Mouse (Mus musculus) liver, embryonic 12.5 days (tissue): Measurements from ENCODE around the gene Sstr2. TPM values are rescaled to one million over a fixed set of nuclear protein-coding genes. Genes with fewer than 3 reads are reported as not detected.

Experiments
- ATAC-seq: fragments of 200-750 bp; cut with Nextera tagmentation; 2 replicates; pipeline ENCODE4 v1.8.0; 2017; ENCODE audit warnings: moderate number of reproducible peaks, mild to moderate bottlenecking, moderate library complexity
- H3K27ac ChIP-seq: fragments of 300-500 bp; sonication (generic); 2 replicates; pipeline ENCODE4 v1.5.1; 2016; ENCODE audit warnings: mild to moderate bottlenecking
- H3K27me3 ChIP-seq: fragments of 300-500 bp; sonication (generic); replicated peaks from 2 replicates; pipeline ENCODE4 v1.6.1; 2016; ENCODE audit warnings: mild to moderate bottlenecking, moderate library complexity
- H3K36me3 ChIP-seq: fragments of 300-500 bp; sonication (generic); 2 replicates; pipeline ENCODE4 v1.6.1; 2016; ENCODE audit warnings: mild to moderate bottlenecking, moderate library complexity
- H3K4me1 ChIP-seq: fragments of 300-500 bp; sonication (generic); 2 replicates; pipeline ENCODE4 v1.6.1; 2016
- H3K4me2 ChIP-seq: fragments of 300-500 bp; sonication (generic); 2 replicates; pipeline ENCODE4 v1.6.1; 2016; ENCODE audit warnings: mild to moderate bottlenecking, moderate library complexity
- H3K4me3 ChIP-seq: fragments of 300-500 bp; sonication (generic); 2 replicates; pipeline ENCODE4 v1.5.1; 2016; ENCODE audit warnings: mild to moderate bottlenecking, moderate library complexity
- H3K9ac ChIP-seq: fragments of 300-500 bp; sonication (generic); 2 replicates; pipeline ENCODE4 v1.6.1; 2016; ENCODE audit warnings: mild to moderate bottlenecking, moderate library complexity
- H3K9me3 ChIP-seq: fragments of 300-500 bp; sonication (generic); replicated peaks from 2 replicates; pipeline ENCODE4 v1.6.1; 2016; ENCODE audit warnings: mild to moderate bottlenecking, moderate library complexity
- WGBS: fragments of 180-500 bp; shearing (Covaris S2); methylation state at CpG from one replicate; pipeline ENCODE4 v1.1.7; 2016; ENCODE audit not compliant: insufficient replicate concordance; 5-methylcytosine and 5-hydroxymethylcytosine counted together
- polyA plus RNA-seq: library from polyadenylated mRNA; unstranded; fragments of >200 nt; fragmentation: Nextera tagmentation; extraction: Ambion mirVana; gene quantifications from 2 replicates; pipeline ENCODE4 v1.2.1, GENCODE M21; 2016

The Sstr2 gene
- polyA plus RNA-seq, 1 experiment from 2014 or later = 2.7 TPM

- Histone ChIP-seq H3K9me3 (no peaks in the 10 kb centered on the region), H3K9ac (no peak overlapping the region), H3K27ac (no peak overlapping the region), H3K4me2 (no peak overlapping the region), H3K27me3 (no peaks in the 10 kb centered on the region), H3K36me3 (peaks cover 98% of the 10 kb centered on the region), H3K4me1 (peaks cover 4% of the 10 kb centered on the region; the same call in 1 of the 2 replicates), H3K4me3 (no peak overlapping the region)
- 92% methylated on average over 11 of the region's 11 CpGs for WGBS
- no peak for ATAC-seq
Observed at GRCm38 (mm10) chr11:113660940-113661339, 41.8 kb downstream of the Sstr2 start.

GRCm38 (mm10) chr11:113661835-113662351 lies 42.8 kb downstream of the Sstr2 start:
- Histone ChIP-seq H3K4me2 (no peak overlapping the region), H3K27ac (no peak overlapping the region), H3K9ac (no peak overlapping the region), H3K4me3 (no peak overlapping the region), H3K9me3 (no peaks in the 10 kb centered on the region), H3K36me3 (peaks cover 93% of the 10 kb centered on the region), H3K4me1 (peaks cover 13% of the 10 kb centered on the region), H3K27me3 (no peaks in the 10 kb centered on the region)
- no peak for ATAC-seq
- WGBS = 84% methylated on average over 18 of the region's 18 CpGs

- H3K4me1 ChIP-seq = peaks cover 37% of the 10 kb centered on the region
- H3K4me3 ChIP-seq = no peak overlapping the region
- H3K27me3 ChIP-seq = no peaks in the 10 kb centered on the region
- ATAC-seq = no peak
- no peak overlapping the region for H3K4me2 ChIP-seq
- 81% methylated on average over 2 of the region's 2 CpGs for WGBS
- peaks cover 93% of the 10 kb centered on the region for H3K36me3 ChIP-seq
- H3K27ac ChIP-seq = no peak overlapping the region
- no peak overlapping the region for H3K9ac ChIP-seq
- no peaks in the 10 kb centered on the region for H3K9me3 ChIP-seq
Observed at GRCm38 (mm10) chr11:113664279-113664678, 45.1 kb downstream of the Sstr2 start.

GRCm38 (mm10) chr11:113666205-113666604 lies 47.1 kb downstream of the Sstr2 start:
- Histone ChIP-seq H3K4me1 (peaks cover 54% of the 10 kb centered on the region), H3K27me3 (no peaks in the 10 kb centered on the region), H3K27ac (peak overlapping the region; percentile 84), H3K9ac (peak overlapping the region; percentile 43; the same call in 1 of the 2 replicates), H3K4me2 (peak overlapping the region; percentile 61), H3K9me3 (no peaks in the 10 kb centered on the region), H3K4me3 (peak overlapping the region; percentile 19; the same call in 1 of the 2 replicates), H3K36me3 (peaks cover 92% of the 10 kb centered on the region)
- WGBS = 44% methylated on average over 6 of the region's 6 CpGs
- ATAC-seq = peak; percentile 72

- peak overlapping the region; percentile 61 for H3K4me2 ChIP-seq
- ATAC-seq = peak; percentile 44
- peak overlapping the region; percentile 43; the same call in 1 of the 2 replicates for H3K9ac ChIP-seq
- H3K9me3 ChIP-seq = no peaks in the 10 kb centered on the region
- H3K4me1 ChIP-seq = peaks cover 59% of the 10 kb centered on the region
- H3K27me3 ChIP-seq = no peaks in the 10 kb centered on the region
- 37% methylated on average over 10 of the region's 10 CpGs for WGBS
- peak overlapping the region; percentile 19; the same call in 1 of the 2 replicates for H3K4me3 ChIP-seq
- H3K27ac ChIP-seq = peak overlapping the region; percentile 84
- peaks cover 92% of the 10 kb centered on the region for H3K36me3 ChIP-seq
Observed at GRCm38 (mm10) chr11:113666648-113667047, 47.5 kb downstream of the Sstr2 start.

- no peaks in the 10 kb centered on the region for H3K27me3 ChIP-seq
- peak overlapping the region; percentile 61 for H3K4me2 ChIP-seq
- H3K9ac ChIP-seq = 0 out of 2 replicates have a peak overlapping the region, but pooled peaks have one; percentile 0
- peaks cover 59% of the 10 kb centered on the region for H3K4me1 ChIP-seq
- H3K27ac ChIP-seq = peak overlapping the region; percentile 84
- 71% methylated on average over 2 of the region's 2 CpGs for WGBS
- peaks cover 92% of the 10 kb centered on the region for H3K36me3 ChIP-seq
- no peak overlapping the region for H3K4me3 ChIP-seq
- no peaks in the 10 kb centered on the region for H3K9me3 ChIP-seq
- no peak for ATAC-seq
Observed at GRCm38 (mm10) chr11:113667122-113667521, 48.0 kb downstream of the Sstr2 start.

- no peak for ATAC-seq
Observed at GRCm38 (mm10) chr11:113667704-113668103, 48.6 kb downstream of the Sstr2 start.

GRCm38 (mm10) chr11:113668857-113669256 lies 49.7 kb downstream of the Sstr2 start:
- Histone ChIP-seq H3K9me3 (no peaks in the 10 kb centered on the region), H3K9ac (no peak overlapping the region), H3K36me3 (peaks cover 92% of the 10 kb centered on the region), H3K4me2 (no peak overlapping the region), H3K27ac (peak overlapping the region; percentile 84; the same call in 1 of the 2 replicates), H3K4me1 (peaks cover 69% of the 10 kb centered on the region), H3K4me3 (no peak overlapping the region), H3K27me3 (no peaks in the 10 kb centered on the region)
- ATAC-seq = no peak
- WGBS = 83% methylated on average over 5 of the region's 5 CpGs

More at GRCm38 (mm10) chr11:113667704-113668103, 48.6 kb downstream of the Sstr2 start:
- WGBS = 73% methylated on average over 4 of the region's 4 CpGs
- Histone ChIP-seq H3K9ac (peak overlapping the region; percentile 23; the same call in 1 of the 2 replicates), H3K27ac (peak overlapping the region; percentile 84), H3K36me3 (peaks cover 92% of the 10 kb centered on the region), H3K27me3 (no peaks in the 10 kb centered on the region), H3K4me2 (no peak overlapping the region), H3K4me1 (peaks cover 64% of the 10 kb centered on the region), H3K9me3 (no peaks in the 10 kb centered on the region), H3K4me3 (no peak overlapping the region)

- no peak overlapping the region for H3K4me3 ChIP-seq
- ATAC-seq = peak; percentile 22; the same call in 1 of the 2 replicates
- 37% methylated on average over 4 of the region's 4 CpGs for WGBS
- H3K36me3 ChIP-seq = peaks cover 92% of the 10 kb centered on the region
- no peaks in the 10 kb centered on the region for H3K27me3 ChIP-seq
- H3K27ac ChIP-seq = peak overlapping the region; percentile 20; the same call in 1 of the 2 replicates
- peaks cover 69% of the 10 kb centered on the region for H3K4me1 ChIP-seq
- peak overlapping the region; percentile 31; the same call in 1 of the 2 replicates for H3K9ac ChIP-seq
- H3K9me3 ChIP-seq = no peaks in the 10 kb centered on the region
- no peak overlapping the region for H3K4me2 ChIP-seq
Observed at GRCm38 (mm10) chr11:113669711-113670110, 50.6 kb downstream of the Sstr2 start.

- H3K27me3 ChIP-seq = no peaks in the 10 kb centered on the region
- no peak overlapping the region for H3K4me3 ChIP-seq
- H3K4me2 ChIP-seq = no peak overlapping the region
- ATAC-seq = no peak
- no peaks in the 10 kb centered on the region for H3K9me3 ChIP-seq
- H3K36me3 ChIP-seq = peaks cover 99% of the 10 kb centered on the region
- 91% methylated on average over 4 of the region's 4 CpGs for WGBS
- no peak overlapping the region; the same call in 1 of the 2 replicates for H3K9ac ChIP-seq
- H3K27ac ChIP-seq = no peak overlapping the region
- H3K4me1 ChIP-seq = peaks cover 54% of the 10 kb centered on the region
Observed at GRCm38 (mm10) chr11:113673614-113674013, 54.5 kb downstream of the Sstr2 start.

- Histone ChIP-seq H3K9ac (no peak overlapping the region), H3K4me2 (no peak overlapping the region), H3K27ac (no peak overlapping the region), H3K27me3 (no peaks in the 10 kb centered on the region), H3K4me1 (peaks cover 54% of the 10 kb centered on the region), H3K4me3 (no peak overlapping the region), H3K9me3 (no peaks in the 10 kb centered on the region), H3K36me3 (peaks cover 94% of the 10 kb centered on the region)
- ATAC-seq = no peak
- 93% methylated on average over 5 of the region's 5 CpGs for whole genome bisulfite sequencing
Observed at GRCm38 (mm10) chr11:113674595-113674994, 55.5 kb downstream of the Sstr2 start.
